Mouse (Mus musculus): ENCODE measurements at regions not wholly inside any gene's neighbourhood (a gene's known extent, or its start where the extent isn't known, plus 50 kb on each side); places are given as distances from the start of the nearest gene placed in this dataset.

DNA sequence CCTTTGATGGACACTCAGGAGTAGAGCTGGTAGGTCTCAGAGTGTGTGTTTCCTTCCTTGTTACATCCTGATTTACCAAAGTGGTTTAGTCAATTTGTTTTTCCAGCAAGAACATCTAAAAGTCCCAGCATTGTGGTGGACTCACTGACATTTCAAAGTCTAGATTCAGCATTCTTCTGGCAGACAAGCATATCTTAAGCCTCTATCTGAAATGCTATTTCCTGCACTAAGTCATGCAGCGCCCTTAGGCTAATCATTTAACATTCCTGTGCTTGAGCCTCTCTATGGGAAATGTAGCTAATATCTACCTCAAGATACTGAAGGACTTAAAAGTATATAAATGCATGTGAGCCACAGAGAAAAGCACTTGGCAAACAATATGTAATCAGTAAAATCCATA lies 3050.3 kb upstream of the Lrrc6 start:
- 18% methylated on average over 1 of the region's 1 CpGs for WGBS (ENCODE audit: insufficient replicate concordance)

DNA sequence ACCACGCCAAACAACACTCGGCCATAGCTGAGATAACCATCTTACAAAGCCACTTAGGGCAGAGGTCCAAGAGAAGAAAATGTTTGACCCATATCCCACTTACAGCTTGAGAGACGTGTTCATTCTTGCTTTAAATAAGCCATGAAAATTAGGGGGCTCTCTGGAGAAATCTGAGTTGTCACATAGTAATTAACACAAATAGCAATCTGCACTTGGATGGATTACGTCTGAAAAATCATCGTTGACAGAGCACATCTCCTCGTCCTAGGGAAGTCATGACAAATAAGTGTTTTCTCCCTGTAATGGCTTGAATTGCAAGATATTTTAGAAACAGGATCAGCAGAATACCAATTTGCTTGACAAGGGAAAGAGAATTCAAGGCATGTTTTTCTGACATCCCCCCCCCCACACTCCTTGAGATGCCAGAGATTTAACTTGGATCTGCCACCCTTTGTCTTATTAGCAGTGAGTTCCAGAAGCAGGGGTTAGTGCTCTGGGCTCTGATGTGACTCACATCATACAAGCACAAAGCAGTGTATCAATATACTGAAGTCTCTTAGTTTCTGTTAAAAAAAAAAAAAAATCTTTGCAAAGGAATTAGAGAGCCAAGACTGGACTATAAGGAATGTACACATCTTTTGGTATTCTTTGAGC lies 3025.9 kb upstream of the Lrrc6 start:
- Histone ChIP-seq H3K9me3 (replicated peaks; ENCODE audit: control insufficient read depth, low read length) (no peaks in the 10 kb centered on the region), H3K27me3 (ENCODE audit: control insufficient read depth, insufficient read depth, low read depth, low read length) (no peaks in the 10 kb centered on the region), H3K9ac (ENCODE audit: low read depth, low read length) (no peak overlapping the region), H3K36me3 (ENCODE audit: control insufficient read depth, insufficient read depth) (no peaks in the 10 kb centered on the region), H3K4me1 (ENCODE audit: control insufficient read depth, low read depth, low read length) (no peaks in the 10 kb centered on the region), H3K27ac (ENCODE audit: low read length) (no peak overlapping the region), H3K4me3 (ENCODE audit: low read depth, low read length) (no peak overlapping the region), H3K4me2 (ENCODE audit: low read depth, low read length) (no peak overlapping the region)
- ATAC-seq (ENCODE audit: low read depth): no peak
- 58% methylated on average over 6 of the region's 6 CpGs for WGBS (ENCODE audit: insufficient replicate concordance)

More for the DNA sequence above, 3050.3 kb upstream of the Lrrc6 start:
- no peaks in the 10 kb centered on the region for H3K36me3 ChIP-seq (ENCODE audit: control insufficient read depth, insufficient read depth)
- H3K9ac ChIP-seq (ENCODE audit: low read depth, low read length): no peak overlapping the region
- no peak overlapping the region for H3K4me3 ChIP-seq (ENCODE audit: low read depth, low read length)
- no peak overlapping the region for H3K4me2 ChIP-seq (ENCODE audit: low read depth, low read length)
- no peak overlapping the region for H3K27ac ChIP-seq (ENCODE audit: low read length)
- ATAC-seq (ENCODE audit: low read depth): no peak
- H3K27me3 ChIP-seq (ENCODE audit: control insufficient read depth, insufficient read depth, low read depth, low read length): no peaks in the 10 kb centered on the region
- H3K4me1 ChIP-seq (ENCODE audit: control insufficient read depth, low read depth, low read length): no peaks in the 10 kb centered on the region
- H3K9me3 ChIP-seq (replicated peaks; ENCODE audit: control insufficient read depth, low read length): no peaks in the 10 kb centered on the region

DNA sequence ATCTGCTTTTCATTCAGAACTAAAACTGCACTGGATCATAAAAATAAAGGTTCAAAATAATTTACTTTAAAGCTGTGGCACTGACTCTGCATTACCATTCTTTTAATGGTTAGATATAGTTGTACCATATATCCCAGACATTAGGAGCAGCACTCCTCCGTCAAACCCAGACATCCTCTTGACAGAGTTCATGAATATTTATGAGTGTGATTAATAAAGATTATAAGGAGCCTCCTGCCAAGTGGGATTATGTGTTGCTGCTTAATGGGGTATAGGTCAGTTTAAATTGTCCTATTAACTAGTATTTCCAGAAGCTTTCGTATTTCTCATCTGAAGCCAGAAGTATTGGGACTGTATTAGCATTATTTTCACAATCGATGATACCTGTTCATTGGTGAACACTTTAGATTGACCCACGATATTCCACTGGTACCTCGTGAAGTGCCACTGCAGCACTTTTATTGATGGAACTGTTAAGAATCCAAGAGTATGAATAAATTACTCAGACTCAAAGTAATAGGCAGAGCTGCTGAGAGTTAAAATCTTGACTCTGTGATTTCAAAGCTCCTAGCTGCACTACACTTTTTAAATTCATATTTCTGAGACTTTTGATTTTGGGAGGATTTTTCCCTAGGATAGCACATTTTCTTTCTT lies 2983.8 kb upstream of the Lrrc6 start:
- H3K9ac ChIP-seq (ENCODE audit: low read depth, low read length): no peak overlapping the region
- WGBS (ENCODE audit: insufficient replicate concordance): 63% methylated on average over 5 of the region's 5 CpGs
- no peak overlapping the region for H3K4me3 ChIP-seq (ENCODE audit: low read depth, low read length)
- ATAC-seq (ENCODE audit: low read depth): no peak
- H3K27ac ChIP-seq (ENCODE audit: low read length): no peak overlapping the region
- H3K36me3 ChIP-seq (ENCODE audit: control insufficient read depth, insufficient read depth): no peaks in the 10 kb centered on the region
- no peaks in the 10 kb centered on the region for H3K4me1 ChIP-seq (ENCODE audit: control insufficient read depth, low read depth, low read length)
- H3K9me3 ChIP-seq (replicated peaks; ENCODE audit: control insufficient read depth, low read length): no peaks in the 10 kb centered on the region
- no peaks in the 10 kb centered on the region for H3K27me3 ChIP-seq (ENCODE audit: control insufficient read depth, insufficient read depth, low read depth, low read length)
- no peak overlapping the region for H3K4me2 ChIP-seq (ENCODE audit: low read depth, low read length)

DNA sequence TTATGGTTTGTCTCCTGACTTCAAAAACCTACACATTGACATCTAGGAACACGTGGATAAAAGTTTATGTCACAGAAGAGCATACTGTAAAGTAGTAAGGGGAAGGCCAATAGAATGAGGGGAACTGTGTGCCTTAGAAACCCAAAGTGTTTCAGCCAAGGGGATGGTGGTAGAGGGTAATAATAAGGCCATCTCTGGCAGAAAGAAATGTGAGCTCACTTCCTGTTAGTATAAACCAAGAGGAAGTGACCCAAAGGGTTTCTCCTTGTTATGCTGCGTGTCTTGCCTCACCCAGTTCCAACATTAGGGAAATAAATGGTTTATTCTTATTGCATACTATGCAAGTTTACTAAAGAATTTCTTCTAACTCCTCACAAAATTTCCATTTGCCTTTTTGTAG lies 2982.4 kb upstream of the Lrrc6 start:
- Histone ChIP-seq H3K27ac (ENCODE audit: low read length) (no peak overlapping the region), H3K4me3 (ENCODE audit: low read depth, low read length) (no peak overlapping the region), H3K4me1 (ENCODE audit: control insufficient read depth, low read depth, low read length) (no peaks in the 10 kb centered on the region), H3K27me3 (ENCODE audit: control insufficient read depth, insufficient read depth, low read depth, low read length) (no peaks in the 10 kb centered on the region), H3K4me2 (ENCODE audit: low read depth, low read length) (no peak overlapping the region), H3K9me3 (replicated peaks; ENCODE audit: control insufficient read depth, low read length) (no peaks in the 10 kb centered on the region), H3K9ac (ENCODE audit: low read depth, low read length) (no peak overlapping the region), H3K36me3 (ENCODE audit: control insufficient read depth, insufficient read depth) (no peaks in the 10 kb centered on the region)
- ATAC-seq (ENCODE audit: low read depth): no peak
- WGBS (ENCODE audit: insufficient replicate concordance): 34% methylated on average over 2 of the region's 2 CpGs

DNA sequence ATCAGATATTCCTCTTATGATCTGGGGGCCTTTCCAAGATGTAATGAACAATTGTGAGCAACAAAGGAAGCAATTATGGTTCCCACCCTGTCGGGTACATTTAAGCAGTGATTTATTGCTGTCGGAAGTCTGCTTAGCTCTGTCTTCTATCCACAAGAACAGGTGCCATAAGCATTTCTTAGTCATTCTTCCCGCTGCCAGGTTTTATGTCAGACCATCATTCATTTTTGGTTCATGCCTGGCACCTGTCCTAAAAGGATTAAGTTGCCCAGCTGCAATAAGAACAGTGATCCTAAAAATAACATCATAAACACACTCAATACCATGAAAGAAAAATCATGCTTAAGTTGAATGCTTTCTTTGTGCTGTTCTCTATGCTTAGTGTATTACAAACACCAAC lies 2980.4 kb upstream of the Lrrc6 start:
- no peaks in the 10 kb centered on the region for H3K9me3 ChIP-seq (replicated peaks; ENCODE audit: control insufficient read depth, low read length)
- no peaks in the 10 kb centered on the region for H3K36me3 ChIP-seq (ENCODE audit: control insufficient read depth, insufficient read depth)
- no peak overlapping the region for H3K4me2 ChIP-seq (ENCODE audit: low read depth, low read length)
- WGBS (ENCODE audit: insufficient replicate concordance): 48% methylated on average over 3 of the region's 3 CpGs
- no peaks in the 10 kb centered on the region for H3K27me3 ChIP-seq (ENCODE audit: control insufficient read depth, insufficient read depth, low read depth, low read length)
- no peak overlapping the region for H3K4me3 ChIP-seq (ENCODE audit: low read depth, low read length)
- H3K27ac ChIP-seq (ENCODE audit: low read length): no peak overlapping the region
- ATAC-seq (ENCODE audit: low read depth): no peak
- no peaks in the 10 kb centered on the region for H3K4me1 ChIP-seq (ENCODE audit: control insufficient read depth, low read depth, low read length)
- H3K9ac ChIP-seq (ENCODE audit: low read depth, low read length): no peak overlapping the region

DNA sequence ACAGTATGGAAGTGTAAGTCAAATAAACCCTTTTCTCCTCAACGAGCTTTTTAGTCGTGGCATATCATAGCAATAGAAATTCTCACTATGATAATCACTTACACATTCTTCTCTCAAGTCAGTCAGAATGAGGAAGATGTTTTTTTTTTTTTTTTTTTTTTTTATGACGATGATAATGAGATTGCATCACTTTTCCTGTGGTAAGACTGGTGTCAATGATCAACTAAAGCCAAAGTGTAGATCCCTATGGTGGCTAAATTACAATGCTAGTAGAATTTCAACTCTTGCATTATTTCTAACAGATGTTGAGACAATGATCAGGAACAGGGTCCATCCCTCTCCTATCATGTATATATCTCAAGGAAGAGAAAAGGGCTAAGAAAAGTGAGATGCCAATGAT lies 2976.3 kb upstream of the Lrrc6 start:
- Histone ChIP-seq H3K27me3 (ENCODE audit: control insufficient read depth, insufficient read depth, low read depth, low read length) (no peaks in the 10 kb centered on the region), H3K27ac (ENCODE audit: low read length) (no peak overlapping the region), H3K9me3 (replicated peaks; ENCODE audit: control insufficient read depth, low read length) (no peaks in the 10 kb centered on the region), H3K36me3 (ENCODE audit: control insufficient read depth, insufficient read depth) (no peaks in the 10 kb centered on the region), H3K9ac (ENCODE audit: low read depth, low read length) (no peak overlapping the region), H3K4me2 (ENCODE audit: low read depth, low read length) (no peak overlapping the region), H3K4me3 (ENCODE audit: low read depth, low read length) (no peak overlapping the region), H3K4me1 (ENCODE audit: control insufficient read depth, low read depth, low read length) (no peaks in the 10 kb centered on the region)
- WGBS (ENCODE audit: insufficient replicate concordance): 43% methylated on average over 3 of the region's 3 CpGs
- no peak for ATAC-seq (ENCODE audit: low read depth)

DNA sequence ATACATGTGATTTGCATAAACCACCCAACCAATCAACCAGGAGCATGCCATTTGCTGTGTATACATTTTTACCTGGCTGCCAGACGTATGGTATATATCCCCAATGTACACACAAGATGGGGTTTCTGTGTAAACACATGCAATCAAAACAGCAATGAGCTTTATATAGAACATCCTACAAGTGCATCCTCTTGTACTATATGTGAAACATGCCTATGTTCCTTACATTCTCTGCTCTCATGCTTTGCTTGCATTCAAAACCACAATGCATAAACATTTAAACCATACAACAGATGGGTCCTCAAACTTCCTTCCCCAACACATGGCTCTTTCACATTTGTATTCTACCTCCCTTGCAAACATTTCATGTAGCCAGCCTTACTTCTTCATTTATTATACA lies 2968.9 kb upstream of the Lrrc6 start:
- H3K4me1 ChIP-seq (ENCODE audit: control insufficient read depth, low read depth, low read length): no peaks in the 10 kb centered on the region
- 37% methylated on average over 1 of the region's 1 CpGs for WGBS (ENCODE audit: insufficient replicate concordance)
- H3K9ac ChIP-seq (ENCODE audit: low read depth, low read length): no peak overlapping the region
- no peaks in the 10 kb centered on the region for H3K36me3 ChIP-seq (ENCODE audit: control insufficient read depth, insufficient read depth)
- H3K27me3 ChIP-seq (ENCODE audit: control insufficient read depth, insufficient read depth, low read depth, low read length): no peaks in the 10 kb centered on the region
- no peak overlapping the region for H3K4me3 ChIP-seq (ENCODE audit: low read depth, low read length)
- H3K27ac ChIP-seq (ENCODE audit: low read length): no peak overlapping the region
- no peak for ATAC-seq (ENCODE audit: low read depth)
- H3K9me3 ChIP-seq (replicated peaks; ENCODE audit: control insufficient read depth, low read length): no peaks in the 10 kb centered on the region
- H3K4me2 ChIP-seq (ENCODE audit: low read depth, low read length): no peak overlapping the region

DNA sequence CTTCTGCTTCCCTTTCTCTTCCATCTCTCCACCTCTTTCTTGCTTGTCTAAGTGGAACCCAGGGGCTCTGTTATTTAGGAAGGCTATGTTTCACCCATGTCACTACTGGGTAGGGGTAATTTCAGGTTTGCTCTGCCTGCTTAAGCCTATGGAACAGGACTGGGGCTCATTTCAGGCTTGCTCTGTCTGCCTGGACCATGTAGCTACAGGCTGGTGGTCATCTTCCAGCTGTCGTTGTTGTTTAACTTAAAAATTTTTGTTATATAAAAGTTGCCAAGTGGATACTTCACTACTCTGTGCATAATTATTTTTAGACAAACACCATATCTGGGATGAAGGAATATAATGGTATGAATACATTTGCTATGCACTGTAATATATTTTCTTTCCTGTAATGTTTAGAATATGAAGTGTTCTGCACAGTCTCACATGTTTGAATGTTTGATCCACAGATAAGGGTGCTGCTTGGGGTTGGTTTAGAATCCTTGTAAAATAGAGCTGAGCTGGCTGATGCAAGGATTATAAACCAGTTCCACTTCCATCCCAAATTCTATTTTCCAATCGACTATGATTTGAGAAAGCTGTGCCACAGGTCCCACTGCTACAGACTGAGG lies 2960.0 kb upstream of the Lrrc6 start:
- Histone ChIP-seq H3K4me1 (ENCODE audit: control insufficient read depth, low read depth, low read length) (no peaks in the 10 kb centered on the region), H3K27ac (ENCODE audit: low read length) (no peak overlapping the region), H3K4me2 (ENCODE audit: low read depth, low read length) (no peak overlapping the region), H3K4me3 (ENCODE audit: low read depth, low read length) (no peak overlapping the region), H3K9me3 (replicated peaks; ENCODE audit: control insufficient read depth, low read length) (no peaks in the 10 kb centered on the region), H3K36me3 (ENCODE audit: control insufficient read depth, insufficient read depth) (no peaks in the 10 kb centered on the region), H3K9ac (ENCODE audit: low read depth, low read length) (no peak overlapping the region), H3K27me3 (ENCODE audit: control insufficient read depth, insufficient read depth, low read depth, low read length) (no peaks in the 10 kb centered on the region)
- ATAC-seq (ENCODE audit: low read depth): no peak
- whole genome bisulfite sequencing (ENCODE audit: insufficient replicate concordance): 49% methylated on average over 2 of the region's 2 CpGs

DNA sequence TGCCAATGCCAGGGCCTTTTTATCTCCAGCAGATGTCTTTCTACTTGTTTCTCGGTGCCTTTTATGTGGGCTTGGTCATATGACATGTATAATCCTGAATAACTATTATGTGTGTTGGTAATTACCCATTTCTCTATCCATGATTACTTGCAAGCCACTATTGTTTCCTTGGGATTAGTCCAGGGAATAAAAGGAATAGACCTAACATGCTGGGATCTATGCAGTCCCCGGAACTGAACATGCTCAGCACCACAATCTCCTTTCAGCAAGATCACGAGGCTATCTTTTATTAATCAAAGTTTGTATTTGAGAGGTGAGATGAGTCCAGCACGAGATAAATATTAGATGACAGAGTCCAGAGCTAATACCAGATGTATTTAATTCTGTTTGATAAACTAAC lies 2956.8 kb upstream of the Lrrc6 start:
- no peaks in the 10 kb centered on the region for H3K27me3 ChIP-seq (ENCODE audit: control insufficient read depth, insufficient read depth, low read depth, low read length)
- H3K4me3 ChIP-seq (ENCODE audit: low read depth, low read length): no peak overlapping the region
- no peaks in the 10 kb centered on the region for H3K36me3 ChIP-seq (ENCODE audit: control insufficient read depth, insufficient read depth)
- H3K27ac ChIP-seq (ENCODE audit: low read length): no peak overlapping the region
- H3K9ac ChIP-seq (ENCODE audit: low read depth, low read length): no peak overlapping the region
- no peak for ATAC-seq (ENCODE audit: low read depth)
- H3K4me2 ChIP-seq (ENCODE audit: low read depth, low read length): no peak overlapping the region
- H3K9me3 ChIP-seq (replicated peaks; ENCODE audit: control insufficient read depth, low read length): no peaks in the 10 kb centered on the region
- no peaks in the 10 kb centered on the region for H3K4me1 ChIP-seq (ENCODE audit: control insufficient read depth, low read depth, low read length)
- 51% methylated on average over 4 of the region's 4 CpGs for WGBS (ENCODE audit: insufficient replicate concordance)

Data from liver, embryonic 16.5 days (tissue).